ENCODE assay signal across 17 mouse cellular contexts in genomic region chr19:42723302-42723701, GRCm38 (mm10). TPM values are rescaled to one million over a fixed set of nuclear protein-coding genes. Genes with fewer than 3 reads are reported as not detected.
DNase-seq lines count a peak whose midpoint lies in the region; ATAC-seq lines count a peak whose summit lies in the region.
"Had no signal": no experiment of that assay in that cellular context is flagged by ENCODE, and none has a peak within 500 bp of the region (broad histone marks: within the 10 kb centered on the region; RNA-seq: fewer than 3 reads in every experiment).

No protein-coding gene starts in this region.

- no peak overlapping the region for H3K4me3 ChIP-seq in intestine, embryonic 16.5 days (ENCODE audit: low read length)
- H3K4me3 ChIP-seq: embryonic facial prominence, embryonic 13.5 days; heart, embryonic 10.5 days; hindbrain, embryonic 12.5 days; liver, embryonic 13.5 days had no signal

- no peak overlapping the region for H3K9ac ChIP-seq in intestine, embryonic 16.5 days (ENCODE audit: low read depth, low read length)
- H3K9ac ChIP-seq: embryonic facial prominence, embryonic 13.5 days; hindbrain, embryonic 12.5 days; liver, embryonic 13.5 days had no signal

- H3K9me3 ChIP-seq in intestine, embryonic 16.5 days (ENCODE audit: control insufficient read depth, low read length): no peaks in the 10 kb centered on the region
- H3K9me3 ChIP-seq: embryonic facial prominence, embryonic 13.5 days; heart, embryonic 10.5 days; hindbrain, embryonic 12.5 days; liver, embryonic 13.5 days had no signal

- H3K4me2 ChIP-seq in intestine, embryonic 16.5 days (ENCODE audit: low read depth, low read length): no peak overlapping the region
- H3K4me2 ChIP-seq: embryonic facial prominence, embryonic 13.5 days; hindbrain, embryonic 12.5 days; liver, embryonic 13.5 days had no signal

- H3K36me3 ChIP-seq in intestine, embryonic 16.5 days (ENCODE audit: control insufficient read depth, insufficient read depth, low read length): no peaks in the 10 kb centered on the region
- H3K36me3 ChIP-seq: embryonic facial prominence, embryonic 13.5 days; heart, embryonic 10.5 days; hindbrain, embryonic 12.5 days; liver, embryonic 13.5 days had no signal

- ATAC-seq in intestine, embryonic 16.5 days: peak; percentile 45; the same call in 1 of the 2 replicates
- ATAC-seq: forebrain, embryonic 16.5 days; inflammation-experienced regulatory T-cells, adult 6 months had no signal

- WGBS in intestine, embryonic 16.5 days: 64% methylated on average over 6 of the region's 6 CpGs

- H3K27ac ChIP-seq in intestine, embryonic 16.5 days (ENCODE audit: low read length): peak overlapping the region; percentile 46
- H3K27ac ChIP-seq: embryonic facial prominence, embryonic 13.5 days; heart, embryonic 10.5 days; hindbrain, embryonic 12.5 days; liver, embryonic 13.5 days had no signal

- peaks cover 38% of the 10 kb centered on the region for H3K4me1 ChIP-seq in intestine, embryonic 16.5 days (ENCODE audit: control insufficient read depth, insufficient read depth, low read length)
- H3K4me1 ChIP-seq: hindbrain, embryonic 12.5 days had no signal

- DNase-seq in kidney, postnatal 4 days: peak; percentile 34 to 35
- no peak for DNase-seq in kidney, adult 11 months
- peak; percentile 6 for DNase-seq in lung, postnatal 36 days
- no peak for DNase-seq in lung, postnatal 4 days
- DNase-seq in cerebellum, adult 9-11 months: no peak
- DNase-seq in gastrocnemius, adult 8-10 months (ENCODE audit: low spot score in 2 of 2): no peak
- DNase-seq: adrenal gland, postnatal 14 days; cerebellum, postnatal 10 days; layer of hippocampus, postnatal 36 days; liver, embryonic 13.5 days had no signal

- H3K27me3 ChIP-seq in intestine, embryonic 16.5 days (replicated peaks; ENCODE audit: control insufficient read depth, insufficient read depth, low read length): no peaks in the 10 kb centered on the region
- H3K27me3 ChIP-seq: embryonic facial prominence, embryonic 13.5 days; hindbrain, embryonic 12.5 days; liver, embryonic 13.5 days had no signal

RNA-seq across cellular contexts. Expression of gene Pyroxd2, which starts 29.3 kb away (rescaled TPM):
- polyA plus RNA-seq in intestine, embryonic 16.5 days (2015; fragmentation: Nextera tagmentation; extraction: Ambion mirVana): 11.0 and 14.0 TPM in 2 replicates
- 1 to 10 TPM in 1 of 4 experiments, under 1 TPM in 3; 0.53 to 1.2 (median 0.87) TPM for total RNA-seq in gastrocnemius, adult 8-10 months (2022)
- total RNA-seq: ES-E14 had no signal

RNA-seq across cellular contexts. Expression of gene Hps1, which starts 56.5 kb away (rescaled TPM):
- 18.6 and 20.3 TPM in 2 replicates for polyA plus RNA-seq in intestine, embryonic 16.5 days (2015; fragmentation: Nextera tagmentation; extraction: Ambion mirVana)
- total RNA-seq in gastrocnemius, adult 8-10 months (2022): 1 to 10 TPM in 1 of 4 experiments, under 1 TPM in 3; 0.46 to 1.0 (median 0.86) TPM

Comparison
In these comparisons a context has a peak if more than half of its experiments do, and no peak if none do; other contexts are left out.
1. DNase-seq: peak in kidney, postnatal 4 days (2 of 2) and lung, postnatal 36 days (single experiment); none in kidney, adult 11 months (single experiment), lung, postnatal 4 days (0 of 2), cerebellum, adult 9-11 months (single experiment) and gastrocnemius, adult 8-10 months (0 of 2).